Mouse (Mus musculus) ES-CJ7 (cell line): ENCODE measurements around the gene Sez6l.

ENCODE experiments used
- DNase-seq: peaks from one replicate; pipeline ENCODE4 v3.0.0; 2011; ENCODE audit warnings: low read depth, low spot score

Sez6l gene

GRCm38 (mm10) chr5:112586071-112586470, 9.1 kb upstream of the Sez6l start:
- DNase-seq = peak; percentile 64

DNA sequence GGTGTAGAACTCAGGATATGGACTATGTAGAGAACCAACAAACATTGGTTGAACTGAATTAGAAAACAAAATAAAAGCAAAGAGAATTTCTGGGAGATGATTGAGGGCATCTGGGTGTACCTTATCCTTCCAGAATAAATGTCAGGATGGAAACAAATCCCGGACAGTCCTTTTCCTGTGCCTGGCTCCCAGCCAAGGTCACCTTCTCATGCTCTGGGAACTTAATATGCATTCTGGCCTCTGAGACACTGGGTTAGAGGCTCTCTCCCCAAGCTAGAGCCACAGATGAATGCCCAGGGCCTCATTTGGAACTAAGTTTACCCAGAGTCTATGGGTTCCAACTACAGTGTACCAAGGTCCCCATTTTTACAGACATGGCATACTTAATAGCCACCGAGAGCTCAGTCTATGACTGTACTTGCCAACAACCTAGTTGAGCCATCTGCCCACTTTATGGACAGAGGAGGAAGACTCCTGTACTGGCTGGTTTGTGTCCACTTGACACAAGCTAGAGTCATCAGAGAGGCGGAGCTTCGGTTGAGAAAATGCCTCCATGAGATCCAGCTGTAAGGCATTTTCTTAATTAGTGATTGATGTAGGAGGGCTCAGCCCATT, 7.3 kb upstream of the Sez6l start:
- DNase-seq = no peak

GRCm38 (mm10) chr5:112583304-112583703, 6.3 kb upstream of the Sez6l start:
- no peak for DNase-seq

- DNase-seq = no peak
Observed at GRCm38 (mm10) chr5:112577750-112578149, 765 bp upstream of the Sez6l start.

DNA sequence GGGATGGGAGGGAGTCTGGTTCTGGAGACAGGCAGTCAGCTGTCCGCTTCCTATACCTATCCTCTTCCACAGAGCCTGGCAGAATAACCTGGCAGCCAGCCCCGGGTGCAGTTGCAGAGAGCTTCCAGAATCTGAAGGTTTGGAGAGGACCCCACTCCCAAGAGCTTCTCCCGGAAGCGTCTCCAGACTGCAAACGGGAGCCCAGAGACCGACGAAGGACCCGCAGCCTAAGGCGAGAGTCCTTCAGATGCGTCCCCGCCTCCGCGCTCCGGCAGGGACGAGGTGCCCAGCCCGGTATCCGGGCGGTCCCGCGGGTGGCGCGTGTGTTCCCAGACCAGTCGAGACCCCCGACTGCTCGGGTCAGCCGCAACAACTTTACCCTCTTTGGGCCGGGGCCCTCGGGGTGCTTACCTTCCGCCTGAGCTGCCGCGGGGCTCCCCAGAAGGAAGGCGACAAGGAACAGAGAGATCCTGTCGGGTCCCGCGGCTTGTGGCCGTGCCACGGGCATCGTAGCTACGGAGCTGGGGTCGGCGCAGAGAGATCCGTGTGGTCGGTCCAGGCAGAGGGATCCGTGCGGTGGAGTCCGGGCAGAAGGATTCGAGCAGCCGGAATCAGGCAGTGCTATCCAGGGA, 508 bp downstream of the Sez6l start:
- DNase-seq = no peak

- DNase-seq = peak; percentile 40
Observed at GRCm38 (mm10) chr5:112575151-112575915, 1.7 kb downstream of the Sez6l start.

DNA sequence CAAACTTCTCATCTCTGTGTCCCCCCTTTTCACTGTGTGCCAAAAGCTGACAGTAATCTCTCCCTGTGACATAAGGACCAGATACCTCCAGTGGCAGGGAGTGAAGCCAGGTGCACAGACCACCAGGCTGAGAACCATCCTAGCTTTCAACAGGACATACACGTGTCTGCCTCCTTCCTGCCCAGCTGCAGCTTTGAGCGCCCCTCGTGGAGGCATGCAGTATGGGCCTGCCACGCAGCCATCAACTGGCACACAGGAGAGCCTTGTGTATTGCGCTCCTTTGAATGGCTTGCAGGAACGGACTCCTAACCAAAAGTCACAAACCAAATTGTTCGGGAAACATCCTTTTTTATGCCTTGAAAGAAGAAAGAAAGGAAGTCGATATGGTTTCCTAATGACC, 3.1 kb downstream of the Sez6l start:
- peak; percentile 78 for DNase-seq

DNA sequence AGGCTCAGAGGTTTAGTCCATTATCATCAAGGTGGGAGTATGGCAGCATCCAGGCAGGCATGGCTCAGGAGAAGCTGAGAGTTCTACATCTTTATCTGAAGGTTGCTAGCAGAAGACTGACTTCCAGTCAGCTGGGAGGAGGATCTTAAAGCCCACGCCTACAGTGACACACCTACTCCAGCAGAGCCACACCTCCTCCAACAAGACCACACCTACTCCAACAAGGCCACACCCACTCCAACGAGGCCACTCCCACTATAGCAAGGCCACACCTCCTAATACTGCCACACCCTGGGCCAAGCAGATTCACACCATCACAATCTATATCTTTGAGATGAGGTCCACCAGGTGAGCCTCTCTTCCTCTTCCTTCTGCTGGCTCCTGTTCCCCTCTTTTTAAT, 4.8 kb downstream of the Sez6l start:
- DNase-seq = peak; percentile 55

DNA sequence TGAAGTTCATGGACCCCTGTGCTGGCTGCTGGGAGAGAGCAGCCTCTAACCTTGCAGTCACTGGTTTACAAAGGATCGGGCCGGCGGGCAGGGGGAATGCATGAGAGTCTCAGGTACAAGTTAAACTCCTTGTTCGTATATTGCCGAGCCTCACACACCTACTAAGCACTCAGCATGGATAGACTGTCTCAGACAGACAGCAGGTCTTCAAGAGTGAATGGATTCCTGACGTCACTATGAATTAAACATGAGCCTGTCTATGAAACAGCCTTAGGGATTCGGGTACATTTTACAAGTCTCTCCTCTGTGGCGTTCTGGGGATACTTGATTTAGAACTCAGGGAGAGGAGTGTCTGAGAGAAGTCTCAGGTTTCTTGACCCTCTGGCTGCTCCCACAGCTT, 11.5 kb downstream of the Sez6l start:
- DNase-seq = no peak

- DNase-seq = no peak
Observed at GRCm38 (mm10) chr5:112565083-112565482, 11.9 kb downstream of the Sez6l start.

- DNase-seq = no peak
Observed at GRCm38 (mm10) chr5:112560869-112561499, 16.0 kb downstream of the Sez6l start.

- no peak for DNase-seq
Observed at GRCm38 (mm10) chr5:112560139-112560538, 16.8 kb downstream of the Sez6l start.

DNA sequence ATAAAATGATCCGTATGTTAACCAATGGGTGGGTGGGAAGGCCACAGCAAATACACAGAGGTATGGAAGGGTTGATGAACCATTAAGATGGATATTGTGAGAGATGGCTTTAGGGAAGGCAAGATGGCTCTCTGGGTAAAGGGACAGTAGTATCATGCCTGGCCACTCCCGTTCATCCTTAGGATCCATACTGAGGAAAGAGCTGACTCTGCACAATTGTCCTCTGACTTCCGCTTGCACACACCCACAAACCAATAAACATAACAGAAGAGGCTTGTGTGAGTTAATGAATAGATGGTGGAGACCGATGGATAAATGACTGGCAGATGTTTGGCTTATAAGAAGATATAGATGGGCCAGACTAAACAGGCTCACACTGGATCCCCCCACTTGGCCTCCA, 19.6 kb downstream of the Sez6l start:
- DNase-seq = no peak

DNA sequence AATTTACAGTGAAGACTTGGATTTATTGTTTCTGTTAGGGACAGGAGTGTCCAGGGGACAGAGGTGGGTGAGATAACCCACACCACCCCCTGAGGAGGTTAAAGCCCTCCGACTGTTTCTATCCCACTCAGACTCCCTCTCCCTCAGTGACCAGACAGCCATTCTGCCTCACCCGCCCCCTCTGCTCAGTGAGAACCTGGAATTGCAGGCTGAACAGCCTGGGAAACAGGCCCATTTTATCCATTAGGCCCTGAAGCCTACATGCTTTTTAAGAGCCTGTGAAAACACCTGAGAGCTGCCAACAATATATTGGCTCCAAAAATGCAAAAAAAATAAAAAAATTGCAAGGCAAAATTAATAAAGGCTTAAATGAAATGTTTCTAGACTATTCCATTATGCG, 20.3 kb downstream of the Sez6l start:
- no peak for DNase-seq

- DNase-seq = no peak
Observed at GRCm38 (mm10) chr5:112554508-112554907, 22.5 kb downstream of the Sez6l start.

DNA sequence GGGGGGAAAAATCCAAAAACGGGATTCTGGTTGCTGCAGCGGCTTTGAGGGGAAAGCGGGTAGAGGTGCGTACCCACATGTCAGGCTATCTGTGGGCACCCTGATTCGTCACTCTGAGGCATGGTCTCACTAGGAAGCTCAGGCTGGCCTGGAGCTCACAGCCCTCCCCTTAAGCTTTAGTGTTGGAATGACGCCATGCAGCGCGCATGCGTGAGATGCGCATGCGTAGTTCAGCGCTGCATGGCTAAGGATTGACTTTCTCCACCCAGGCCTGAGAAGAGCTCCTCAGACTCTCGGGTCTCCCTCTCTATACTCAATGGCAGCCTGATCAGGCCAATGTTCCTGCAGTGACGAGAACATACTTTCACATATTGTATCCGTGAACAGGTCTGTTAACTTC, 24.2 kb downstream of the Sez6l start:
- peak; percentile 89 for DNase-seq

- DNase-seq = peak; percentile 96
Observed at GRCm38 (mm10) chr5:112551975-112552728, 24.8 kb downstream of the Sez6l start.

DNA sequence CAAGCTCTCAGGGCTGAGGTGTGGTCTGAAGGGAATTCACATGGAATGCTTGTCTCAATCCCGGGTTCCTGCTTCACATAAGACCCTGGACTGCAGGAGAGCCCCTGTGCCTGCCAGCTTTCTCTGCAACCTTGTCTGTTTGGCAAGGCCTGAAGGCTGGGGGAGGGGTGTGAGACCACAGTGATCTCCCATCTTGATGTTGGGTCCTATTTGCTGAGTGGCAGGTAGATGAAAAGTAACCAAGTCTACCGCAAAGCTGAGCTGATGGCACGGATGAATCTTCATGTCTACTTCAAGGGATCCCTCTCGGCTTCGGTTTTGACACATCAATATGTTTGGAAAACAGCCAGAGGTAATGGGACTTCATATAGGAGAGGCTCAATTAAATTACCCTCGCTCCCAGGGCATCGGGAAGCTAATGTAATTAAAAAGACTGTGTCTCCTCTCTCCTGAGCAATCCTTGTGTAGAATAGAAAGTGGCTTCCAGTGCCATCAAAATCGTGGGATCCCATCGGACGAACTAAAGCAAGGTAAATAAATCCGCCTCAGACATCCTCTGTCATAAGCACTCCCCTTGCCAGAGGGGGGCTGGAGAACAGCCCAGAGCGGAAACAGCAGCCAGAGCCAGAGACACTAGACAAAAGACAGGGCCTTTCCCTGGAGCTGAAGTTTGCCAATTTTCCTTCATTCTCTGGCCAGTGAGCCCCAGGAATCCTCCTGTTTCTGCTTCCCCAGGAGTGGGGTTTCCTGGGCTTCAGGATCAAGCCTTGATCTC, 28.0 kb downstream of the Sez6l start:
- DNase-seq = no peak

- no peak for DNase-seq
Observed at GRCm38 (mm10) chr5:112546771-112547170, 30.2 kb downstream of the Sez6l start.

DNA sequence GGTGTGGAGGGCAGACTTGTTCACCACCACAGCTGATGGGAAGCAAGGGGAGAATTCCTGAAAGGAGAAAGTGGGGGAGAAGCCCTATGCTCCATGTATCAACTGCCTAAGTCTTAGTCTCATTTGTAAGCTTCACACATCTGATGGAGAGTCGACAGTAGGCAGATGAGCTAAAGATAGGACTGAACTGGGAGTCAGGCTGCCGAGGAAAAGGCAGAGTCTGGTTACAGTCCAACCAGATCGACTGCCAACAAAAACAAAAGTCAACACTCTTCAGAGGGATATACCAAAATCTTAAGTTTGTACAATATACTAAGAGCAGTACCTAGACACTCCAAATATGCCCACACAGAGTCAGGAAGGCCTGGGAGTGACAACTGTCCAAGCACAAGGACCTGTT, 38.7 kb downstream of the Sez6l start:
- DNase-seq = no peak

DNA sequence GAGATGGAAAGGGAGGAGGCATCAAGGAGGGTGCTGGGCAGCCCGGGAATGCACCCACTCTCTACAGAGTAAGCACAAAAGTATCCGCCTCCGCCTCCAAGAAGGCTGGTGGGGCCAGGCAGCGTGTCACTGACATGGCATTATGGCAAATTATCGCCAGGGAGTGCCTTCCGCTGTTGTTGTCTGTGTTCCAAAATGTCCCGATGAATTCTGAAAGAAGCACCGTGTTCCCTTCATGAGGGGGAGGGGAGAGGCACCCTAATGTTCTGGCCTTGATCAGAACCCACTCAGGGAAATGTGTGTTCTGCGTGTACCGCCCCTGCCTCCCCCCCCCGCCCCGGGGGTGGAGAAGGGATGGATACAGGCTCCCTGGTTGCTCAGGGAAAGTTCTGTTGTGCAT, 41.1 kb downstream of the Sez6l start:
- DNase-seq = no peak
